Mouse (Mus musculus) neural tube, embryonic 14.5 days (tissue): ENCODE data around the gene Emx1. TPM values are rescaled to one million over a fixed set of nuclear protein-coding genes. Genes with fewer than 3 reads are reported as not detected.

Experiments
- ATAC-seq: fragments of 200-750 bp; cut with Nextera tagmentation; 2 replicates; pipeline ENCODE4 v1.8.0; 2017; ENCODE audit warnings: low read depth, mild to moderate bottlenecking, moderate TSS enrichment, moderate library complexity
- H3K27ac ChIP-seq: fragments of 300-500 bp; sonication (generic); 2 replicates; pipeline ENCODE4 v1.5.1; 2014; ENCODE audit warnings: low read depth, mild to moderate bottlenecking, control low read depth, low read length, moderate library complexity, mixed read lengths
- H3K27me3 ChIP-seq: fragments of 300-500 bp; sonication (generic); 2 replicates; pipeline ENCODE4 v1.6.1; 2014; ENCODE audit warnings: low read length; ENCODE audit not compliant: control insufficient read depth, insufficient read depth
- H3K36me3 ChIP-seq: fragments of 300-500 bp; sonication (generic); 2 replicates; pipeline ENCODE4 v1.6.1; 2014; ENCODE audit warnings: low read length, mixed read lengths; ENCODE audit not compliant: control insufficient read depth, insufficient read depth
- H3K4me1 ChIP-seq: fragments of 300-500 bp; sonication (generic); 2 replicates; pipeline ENCODE4 v1.6.1; 2014; ENCODE audit warnings: low read length; ENCODE audit not compliant: control insufficient read depth, insufficient read depth
- H3K4me2 ChIP-seq: fragments of 300-500 bp; sonication (generic); 2 replicates; pipeline ENCODE4 v1.6.1; 2014; ENCODE audit warnings: mild to moderate bottlenecking, low read depth, low read length, control low read depth
- H3K4me3 ChIP-seq: fragments of 300-500 bp; sonication (generic); 2 replicates; pipeline ENCODE4 v1.5.1; 2014; ENCODE audit warnings: low read depth, low read length, control low read depth, mixed read lengths
- H3K9ac ChIP-seq: fragments of 300-500 bp; sonication (generic); replicated peaks from 2 replicates; pipeline ENCODE4 v1.6.1; 2014; ENCODE audit warnings: low read depth, mild to moderate bottlenecking, control low read depth, low read length, mixed read lengths
- H3K9me3 ChIP-seq: fragments of 300-500 bp; sonication (generic); 2 replicates; pipeline ENCODE4 v1.6.1; 2016; ENCODE audit warnings: low read length; ENCODE audit not compliant: control insufficient read depth
- WGBS: fragments of 180-500 bp; shearing (Covaris S2); extraction: QIAGEN DNeasy Blood & Tissue Kit; methylation state at CpG from one replicate; pipeline ENCODE4 v1.1.7; 2014; 5-methylcytosine and 5-hydroxymethylcytosine counted together
- polyA plus RNA-seq: library from polyadenylated mRNA; unstranded; fragments of >200 nt; fragmentation: Nextera tagmentation; extraction: Ambion mirVana; gene quantifications from 2 replicates; pipeline ENCODE4 v1.2.1, GENCODE M21; 2014

Emx1 gene
- polyA plus RNA-seq, 1 experiment from 2014 or later: not detected

- H3K27me3 ChIP-seq: peaks cover 34% of the 10 kb centered on the region
- H3K4me1 ChIP-seq: peaks cover 13% of the 10 kb centered on the region
- H3K4me2 ChIP-seq: no peak overlapping the region
- no peaks in the 10 kb centered on the region for H3K9me3 ChIP-seq
- no peaks in the 10 kb centered on the region for H3K36me3 ChIP-seq
- no peak overlapping the region for H3K4me3 ChIP-seq
- no peak overlapping the region for H3K9ac ChIP-seq
- under 1% methylated on average over 33 of the region's 33 CpGs for WGBS
- H3K27ac ChIP-seq: no peak overlapping the region
- ATAC-seq: no peak
Observed at GRCm38 (mm10) chr6:85186033-85186743, 1.1 kb upstream of the Emx1 start.

GRCm38 (mm10) chr6:85186744-85187059 lies 536 bp upstream of the Emx1 start:
- Histone ChIP-seq H3K4me2 (no peak overlapping the region), H3K27me3 (peaks cover 40% of the 10 kb centered on the region), H3K4me1 (peaks cover 13% of the 10 kb centered on the region), H3K9me3 (no peaks in the 10 kb centered on the region), H3K4me3 (no peak overlapping the region), H3K9ac (no peak overlapping the region), H3K36me3 (no peaks in the 10 kb centered on the region), H3K27ac (no peak overlapping the region)
- no peak for ATAC-seq
- under 1% methylated on average over 15 of the region's 15 CpGs for WGBS

- WGBS: under 1% methylated on average over 39 of the region's 39 CpGs
Observed at GRCm38 (mm10) chr6:85188256-85189110, 1.2 kb downstream of the Emx1 start.

GRCm38 (mm10) chr6:85189361-85189760 lies 2.1 kb downstream of the Emx1 start:
- no peak overlapping the region for H3K27ac ChIP-seq
- no peak overlapping the region for H3K9ac ChIP-seq
- 5% methylated on average over 14 of the region's 14 CpGs for WGBS
- H3K4me1 ChIP-seq: peaks cover 16% of the 10 kb centered on the region
- no peaks in the 10 kb centered on the region for H3K36me3 ChIP-seq
- ATAC-seq: no peak
- H3K4me3 ChIP-seq: no peak overlapping the region
- peaks cover 59% of the 10 kb centered on the region for H3K27me3 ChIP-seq
- H3K9me3 ChIP-seq: no peaks in the 10 kb centered on the region
- H3K4me2 ChIP-seq: no peak overlapping the region

More at GRCm38 (mm10) chr6:85188256-85189110, 1.2 kb downstream of the Emx1 start:
- Histone ChIP-seq H3K27ac (no peak overlapping the region), H3K9ac (no peak overlapping the region), H3K9me3 (no peaks in the 10 kb centered on the region), H3K4me1 (peaks cover 13% of the 10 kb centered on the region), H3K36me3 (no peaks in the 10 kb centered on the region), H3K27me3 (peaks cover 55% of the 10 kb centered on the region), H3K4me3 (peak overlapping the region; percentile 23; the same call in 1 of the 2 replicates), H3K4me2 (peak overlapping the region; percentile 48)
- ATAC-seq: no peak

- Histone ChIP-seq H3K4me2 (peak overlapping the region; percentile 36), H3K9ac (no peak overlapping the region), H3K27ac (no peak overlapping the region), H3K4me1 (peaks cover 16% of the 10 kb centered on the region), H3K27me3 (peaks cover 63% of the 10 kb centered on the region), H3K9me3 (no peaks in the 10 kb centered on the region), H3K36me3 (no peaks in the 10 kb centered on the region), H3K4me3 (peak overlapping the region; percentile 16; the same call in 1 of the 2 replicates)
- under 1% methylated on average over 52 of the region's 52 CpGs for WGBS
- no peak for ATAC-seq
Observed at GRCm38 (mm10) chr6:85189911-85190591, 2.8 kb downstream of the Emx1 start.

- ATAC-seq: no peak
- Histone ChIP-seq H3K4me3 (peak overlapping the region; percentile 16; the same call in 1 of the 2 replicates), H3K4me2 (peak overlapping the region; percentile 36), H3K36me3 (no peaks in the 10 kb centered on the region), H3K27ac (no peak overlapping the region), H3K9ac (no peak overlapping the region), H3K27me3 (peaks cover 65% of the 10 kb centered on the region), H3K4me1 (peaks cover 16% of the 10 kb centered on the region), H3K9me3 (no peaks in the 10 kb centered on the region)
- WGBS: under 1% methylated on average over 13 of the region's 13 CpGs
Observed at GRCm38 (mm10) chr6:85190671-85191070, 3.4 kb downstream of the Emx1 start.

GRCm38 (mm10) chr6:85191751-85192440 lies 4.7 kb downstream of the Emx1 start:
- Histone ChIP-seq H3K9me3 (no peaks in the 10 kb centered on the region), H3K27me3 (peaks cover 65% of the 10 kb centered on the region), H3K4me1 (peaks cover 16% of the 10 kb centered on the region), H3K9ac (no peak overlapping the region), H3K4me2 (no peak overlapping the region), H3K36me3 (no peaks in the 10 kb centered on the region), H3K27ac (no peak overlapping the region), H3K4me3 (no peak overlapping the region)
- 6% methylated on average over 9 of the region's 9 CpGs for WGBS
- ATAC-seq: no peak

- Histone ChIP-seq H3K9ac (no peak overlapping the region), H3K4me2 (no peak overlapping the region; the same call in 1 of the 2 replicates), H3K27ac (no peak overlapping the region), H3K36me3 (no peaks in the 10 kb centered on the region), H3K4me1 (peaks cover 6% of the 10 kb centered on the region; the same call in 1 of the 2 replicates), H3K9me3 (no peaks in the 10 kb centered on the region), H3K27me3 (peaks cover 62% of the 10 kb centered on the region), H3K4me3 (no peak overlapping the region)
- WGBS: 2% methylated on average over 28 of the region's 29 CpGs
- ATAC-seq: no peak
Observed at GRCm38 (mm10) chr6:85193381-85194318, 6.4 kb downstream of the Emx1 start.
